Mouse (Mus musculus) mesoderm, embryonic 11.5 days (tissue): ENCODE data around the gene Col5a1.

Source experiments
- DNase-seq: peaks from one replicate; pipeline ENCODE4 v3.0.0-alpha.2; 2012; ENCODE audit warnings: low read depth, low spot score

Gene Col5a1

DNA sequence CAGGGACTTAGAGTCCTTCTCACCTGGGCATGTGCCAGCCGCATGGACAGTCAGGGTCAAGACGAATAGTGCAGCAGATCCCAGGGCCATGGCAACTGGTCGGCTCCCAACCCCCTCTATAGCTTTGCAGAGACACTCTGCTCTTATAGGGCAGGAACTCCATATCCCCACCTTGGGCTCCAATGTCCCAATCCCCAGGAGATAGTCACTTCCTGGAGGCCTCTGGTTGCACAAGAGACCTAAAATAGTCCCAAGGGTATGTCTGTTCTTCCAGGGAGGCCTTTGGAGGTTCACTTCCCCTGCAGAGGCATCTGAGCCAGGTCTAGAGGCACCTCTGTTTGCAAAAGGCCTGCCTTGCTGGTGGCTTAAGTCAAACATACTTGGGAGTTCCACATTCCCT, 198.5 kb downstream of the Col5a1 start, which contains the start of gene Fcnb:
Gene Fcnb, minus strand, starts transcription at position 118 of the 400 bp plus-strand sequence.
- no peak for DNase-seq

DNA sequence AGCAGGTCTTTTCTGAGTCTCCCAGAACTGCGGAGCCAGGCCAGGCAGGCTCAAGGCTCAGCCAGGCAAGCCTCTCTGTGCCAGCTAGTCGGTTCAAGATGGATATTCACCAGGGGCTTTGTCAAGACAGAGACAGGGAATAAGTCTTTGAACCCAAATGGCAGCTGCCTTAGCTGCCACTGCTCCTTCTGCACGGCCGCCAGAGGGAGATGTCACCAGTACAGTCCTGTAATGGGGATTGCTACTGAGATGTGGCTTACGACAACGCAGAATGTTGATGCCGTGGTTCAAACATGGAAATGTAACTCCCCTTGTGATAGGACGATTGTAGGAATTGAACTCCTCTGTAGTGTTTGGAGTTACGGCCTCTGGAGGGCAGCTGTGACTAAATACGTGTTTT, 199.9 kb downstream of the Col5a1 start:
- DNase-seq, result no peak

DNA sequence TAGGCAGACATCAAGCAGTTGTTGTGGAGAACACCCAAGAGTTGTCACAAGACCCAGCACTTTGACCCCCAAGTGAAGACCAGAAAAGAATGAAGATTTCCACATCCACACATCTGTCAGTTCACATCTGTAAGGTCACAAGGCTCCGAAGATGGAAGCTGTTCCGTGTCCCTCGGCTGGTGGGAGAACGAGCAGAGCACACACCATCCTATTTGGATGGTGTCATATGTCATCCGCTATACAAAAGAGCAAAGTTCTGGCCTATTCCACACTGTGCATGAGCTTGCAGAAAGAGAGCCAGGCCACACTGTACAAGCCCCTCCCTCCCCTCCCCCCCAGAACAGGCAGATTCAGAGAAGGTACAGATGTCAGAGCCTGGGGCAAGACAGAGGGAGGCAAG, 202.9 kb downstream of the Col5a1 start:
- peak; percentile 19 for DNase-seq
